Comparison of ENCODE assay signal across 38 mouse cellular contexts in genomic region chr1:134136351-134136750, GRCm38 (mm10). TPM values are rescaled to one million over a fixed set of nuclear protein-coding genes. Genes with fewer than 3 reads are reported as not detected.
"Had no signal": no experiment of that assay in that cellular context is flagged by ENCODE, and none has a peak within 500 bp of the region (broad histone marks: within the 10 kb centered on the region; RNA-seq: fewer than 3 reads in every experiment).

No protein-coding gene starts in this region.

- H3K4me1 ChIP-seq: limb, embryonic 12.5 days; limb, embryonic 13.5 days; limb, embryonic 15.5 days; liver, embryonic 12.5 days; liver, embryonic 13.5 days; liver, embryonic 15.5 days; lung, embryonic 15.5 days; midbrain, embryonic 10.5 days; midbrain, embryonic 12.5 days; midbrain, embryonic 13.5 days; midbrain, embryonic 15.5 days had no signal

- H3K4me2 ChIP-seq: limb, embryonic 12.5 days; limb, embryonic 13.5 days; limb, embryonic 15.5 days; liver, embryonic 11.5 days; liver, embryonic 12.5 days; liver, embryonic 13.5 days; liver, embryonic 15.5 days; lung, embryonic 14.5 days; lung, embryonic 15.5 days; midbrain, embryonic 12.5 days; midbrain, embryonic 13.5 days; midbrain, embryonic 15.5 days had no signal

- H3K4me3 ChIP-seq: left cerebral cortex, adult 2 months; limb, embryonic 10.5 days; limb, embryonic 12.5 days; limb, embryonic 13.5 days; limb, embryonic 15.5 days; liver, embryonic 12.5 days; liver, embryonic 13.5 days; liver, embryonic 15.5 days; lung, embryonic 15.5 days; megakaryocyte, embryonic 14.5 days; midbrain, embryonic 10.5 days; midbrain, embryonic 12.5 days; midbrain, embryonic 13.5 days; midbrain, embryonic 15.5 days; myocyte had no signal

- DNase-seq: left cerebral cortex, postnatal 4 days; liver; liver, embryonic 13.5 days; liver, postnatal 0 days; lung, adult 18-20 months; lung, adult 2 months; lung, postnatal 10 days; lung, postnatal 14 days; lung, postnatal 36 days; lung, postnatal 4 days; midbrain, embryonic 14.5 days had no signal

- H3K27me3 ChIP-seq: limb, embryonic 12.5 days; limb, embryonic 13.5 days; limb, embryonic 15.5 days; liver, embryonic 13.5 days; liver, embryonic 15.5 days; lung, embryonic 15.5 days; midbrain, embryonic 12.5 days; midbrain, embryonic 13.5 days; midbrain, embryonic 15.5 days had no signal

- H3K27ac ChIP-seq: left cerebral cortex, adult 2 months; limb, embryonic 10.5 days; limb, embryonic 12.5 days; limb, embryonic 13.5 days; limb, embryonic 15.5 days; liver, embryonic 12.5 days; liver, embryonic 13.5 days; liver, embryonic 14.5 days; liver, embryonic 15.5 days; lung, embryonic 15.5 days; macrophage; midbrain, embryonic 10.5 days; midbrain, embryonic 12.5 days; midbrain, embryonic 13.5 days; midbrain, embryonic 15.5 days had no signal

- H3K9ac ChIP-seq: limb, embryonic 12.5 days; limb, embryonic 13.5 days; limb, embryonic 15.5 days; liver, embryonic 12.5 days; liver, embryonic 13.5 days; liver, embryonic 14.5 days; liver, embryonic 15.5 days; liver, postnatal 0 days; lung, embryonic 14.5 days; lung, embryonic 15.5 days; midbrain, embryonic 12.5 days; midbrain, embryonic 13.5 days; midbrain, embryonic 15.5 days had no signal

- H3K36me3 ChIP-seq: limb, embryonic 10.5 days; limb, embryonic 12.5 days; limb, embryonic 13.5 days; limb, embryonic 15.5 days; liver, embryonic 12.5 days; liver, embryonic 13.5 days; liver, embryonic 15.5 days; lung, embryonic 15.5 days; midbrain, embryonic 10.5 days; midbrain, embryonic 12.5 days; midbrain, embryonic 13.5 days; midbrain, embryonic 15.5 days had no signal

- H3K9me3 ChIP-seq: limb, embryonic 10.5 days; limb, embryonic 12.5 days; limb, embryonic 13.5 days; limb, embryonic 15.5 days; liver, embryonic 12.5 days; liver, embryonic 13.5 days; liver, embryonic 15.5 days; lung, embryonic 15.5 days; megakaryocyte, embryonic 14.5 days; midbrain, embryonic 10.5 days; midbrain, embryonic 12.5 days; midbrain, embryonic 13.5 days; midbrain, embryonic 15.5 days had no signal

- ATAC-seq: liver, embryonic 12.5 days; liver, postnatal 0 days; lung, postnatal 0 days; midbrain, embryonic 13.5 days; midbrain, embryonic 15.5 days had no signal

RNA-seq across cellular contexts. Expression of gene Chit1, which starts 25.3 kb away (rescaled TPM):
- total RNA-seq: left cerebral cortex, adult 2 months; left cerebral cortex, postnatal 25 days; liver, adult 2 months; megakaryocyte-erythroid progenitor cell, adult 5-6 weeks had no signal
- polyA plus RNA-seq: limb, embryonic 10.5 days; limb, embryonic 11.5 days; limb, embryonic 12.5 days; liver, adult 2 months; liver, embryonic 11.5 days; lung, embryonic 14.5 days; macrophage; midbrain, embryonic 10.5 days; midbrain, embryonic 12.5 days; midbrain, embryonic 14.5 days had no signal

RNA-seq across cellular contexts. Expression of gene Chil1, which starts 45.6 kb away (rescaled TPM):
- polyA plus RNA-seq: lung, embryonic 14.5 days had no signal

RNA-seq across cellular contexts. Expression of gene Mybph, which starts 56.9 kb away (rescaled TPM):
- total RNA-seq: left cerebral cortex, postnatal 10 days; left cerebral cortex, postnatal 14 days; liver, adult 2 months; megakaryocyte-erythroid progenitor cell, adult 5-6 weeks; midbrain, postnatal 0 days; monocyte, adult 5-6 weeks had no signal
- polyA plus RNA-seq: liver, adult 2 months; liver, postnatal 0 days; lung, embryonic 14.5 days; macrophage; midbrain, embryonic 12.5 days; midbrain, postnatal 0 days had no signal
